Mouse (Mus musculus) liver, postnatal 0 days (tissue): Measurements from ENCODE around the gene Noxo1.

Experiments
- CTCF ChIP-seq: sonication (generic); IDR thresholded peaks from 2 replicates; pipeline ENCODE4 v1.5.1; 2016; ENCODE audit warnings: antibody characterized with exemption, low read depth
- EP300 ChIP-seq: IDR thresholded peaks from 2 replicates; pipeline ENCODE4 v1.6.1; 2016; ENCODE audit warnings: antibody characterized with exemption, low read depth, mild to moderate bottlenecking

GRCm38 (mm10) chr17:24698715-24699114 lies 2.7 kb downstream of the Noxo1 start:
- TF ChIP-seq CTCF (no peak), EP300 (no peak)
